Mouse (Mus musculus) monocyte, adult 59 days (primary cell): ENCODE results near the gene Specc1. TPM values are rescaled to one million over a fixed set of nuclear protein-coding genes. Genes with fewer than 3 reads are reported as not detected.

Source experiments
- total RNA-seq, 2 experiments: library from RNA; stranded (reverse); gene quantifications; one replicate each; pipeline ENCODE4 v1.2.4; 2023

Specc1 gene
- 10 to 100 TPM; 28.4 to 33.5 TPM for total RNA-seq

DNA sequence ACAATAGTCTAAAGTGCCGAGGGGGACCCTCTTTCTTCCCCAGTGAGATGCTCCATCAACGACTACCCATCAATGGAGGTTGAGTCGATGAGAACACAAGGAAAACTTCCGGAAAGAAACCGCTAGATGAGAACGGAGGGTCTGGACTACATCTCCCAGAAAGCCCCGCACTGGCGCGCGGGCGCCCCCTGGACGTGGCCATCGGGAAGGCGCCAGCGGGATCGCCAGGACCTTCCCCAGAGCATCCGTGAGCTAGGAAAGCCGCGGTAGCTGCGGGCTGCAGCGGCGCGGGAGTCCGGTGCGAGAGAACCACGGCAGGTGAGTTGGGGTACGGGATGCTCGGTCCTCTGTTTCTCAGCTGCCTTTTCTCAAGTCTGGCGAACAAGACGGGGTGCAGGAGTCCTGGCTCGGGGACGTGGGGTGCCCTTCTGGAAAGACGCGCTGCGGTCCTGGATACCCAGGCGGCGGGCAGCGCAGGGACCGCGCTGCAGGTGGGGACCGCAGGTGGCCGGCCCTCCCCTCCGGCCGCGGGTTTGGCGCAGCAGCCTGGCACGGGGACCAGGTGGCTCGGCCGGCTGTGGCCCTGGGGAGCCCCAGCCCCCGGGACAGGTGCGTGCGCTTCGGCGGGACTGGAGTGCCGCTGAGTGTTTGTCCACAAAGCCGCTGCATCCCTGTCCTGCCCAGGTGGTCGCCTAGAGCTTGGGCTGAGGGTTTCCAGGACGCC is at the start of gene Specc1:
Specc1 (plus strand) TSS at position 192 of the 724 bp plus-strand sequence.

DNA sequence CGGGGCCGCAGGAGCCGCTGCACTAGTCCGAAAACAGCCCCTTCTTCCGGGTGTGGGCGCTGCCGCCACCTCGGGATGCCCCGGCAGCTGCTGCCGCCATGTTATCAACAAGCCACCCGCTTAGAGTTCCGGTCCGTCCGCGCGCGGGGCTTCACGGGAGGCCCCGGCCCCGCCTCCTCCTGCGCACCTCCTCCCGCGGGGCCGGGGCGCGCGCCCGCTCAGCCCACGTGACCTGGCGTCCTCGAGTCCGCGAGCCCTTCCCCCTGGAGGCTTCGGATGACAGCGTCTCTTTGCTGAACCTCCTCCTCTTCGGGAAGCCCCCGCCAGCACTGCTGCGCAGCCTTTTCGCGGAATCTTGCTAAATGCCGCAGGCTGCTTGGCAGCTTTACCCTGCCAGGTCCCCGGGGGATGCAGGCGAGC is 26.5 kb upstream of the Specc1 start, which contains the start of gene Akap10:
Akap10 (minus strand) TSS at position 155 of the 420 bp plus-strand sequence.

DNA sequence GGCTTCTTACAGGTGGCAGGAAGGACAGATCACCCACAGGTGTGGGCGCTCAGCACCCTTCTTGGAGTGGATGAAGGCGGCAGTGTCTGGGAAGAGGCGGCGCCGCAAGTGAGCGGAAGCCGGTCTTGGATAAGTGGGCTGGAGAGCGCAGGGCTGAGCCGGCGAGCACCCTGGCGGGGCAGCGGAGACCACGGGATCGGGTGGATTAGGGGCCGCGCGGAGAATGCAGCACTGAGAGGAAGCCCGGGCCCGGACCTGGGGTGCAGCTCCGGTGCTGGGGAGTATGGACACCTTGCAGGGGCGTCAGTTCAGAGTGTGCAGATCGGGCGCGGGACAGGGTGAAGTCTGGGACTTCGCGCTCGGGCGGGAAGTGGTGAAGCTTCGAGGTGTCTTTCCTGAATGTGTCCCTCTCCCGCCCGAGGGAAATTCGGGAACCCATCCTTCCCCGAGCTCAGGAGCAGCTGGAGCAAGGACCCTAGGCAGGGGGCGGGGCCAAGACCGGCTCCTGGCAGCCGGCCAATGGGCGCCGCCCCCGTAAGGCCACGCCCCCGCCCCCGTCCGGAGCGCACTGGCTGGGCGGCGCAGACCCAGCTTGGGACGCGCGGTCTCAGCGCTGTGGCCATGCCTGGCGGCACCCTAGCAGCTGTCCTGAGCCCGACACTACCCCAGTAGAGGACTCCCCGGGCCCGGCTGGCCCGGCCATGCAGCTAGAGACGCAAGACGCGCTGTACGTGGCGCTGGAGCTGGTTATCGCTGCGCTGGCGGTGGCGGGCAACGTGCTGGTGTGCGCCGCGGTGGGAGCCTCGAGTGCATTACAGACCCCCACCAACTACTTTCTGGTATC is 292.1 kb downstream of the Specc1 start, which contains the start of gene Adora2b:
Adora2b (plus strand) TSS at position 584 of the 844 bp plus-strand sequence.

Other genes starting within 250 kb of the Specc1 start
- gene Slc5a10, start 235.9 kb upstream of the Specc1 start, total RNA-seq: not detected
- gene Prpsap2, start 194.7 kb upstream of the Specc1 start, total RNA-seq: 10 to 100 TPM; 47.2 to 51.2 TPM
- gene Ulk2, start 101.7 kb upstream of the Specc1 start, total RNA-seq: 10 to 100 TPM; 34.8 to 35.5 TPM
- 10 to 100 TPM; 59.9 to 79.8 TPM for gene Akap10, start 26.5 kb upstream of the Specc1 start, total RNA-seq